18 mouse cellular contexts compared by ENCODE assay signal in genomic region chr2:138283856-138284255, GRCm38 (mm10). TPM values are rescaled to one million over a fixed set of nuclear protein-coding genes. Genes with fewer than 3 reads are reported as not detected.
A peak's percentile ranks its signal among the peaks of the same experiment; 100 is the strongest.
DNase-seq lines count a peak whose midpoint lies in the region; ATAC-seq and TF ChIP-seq lines count a peak whose summit lies in the region.
"Had no signal": no experiment of that assay in that cellular context is flagged by ENCODE, and none has a peak within 500 bp of the region (broad histone marks: within the 10 kb centered on the region; RNA-seq: fewer than 3 reads in every experiment).

No protein-coding gene starts in this region.

- TF ChIP-seq CTCF in liver, postnatal 0 days (IDR thresholded peaks at IDR 0.05; ENCODE audit: low read depth): no peak

- no peak for ATAC-seq in cerebellum, adult (ENCODE audit: insufficient number of reproducible peaks, low FRiP score, low TSS enrichment)
- 0 out of 2 replicates have a peak, but pooled peaks have one; percentile 15 for ATAC-seq in liver, embryonic 13.5 days (ENCODE audit: low read depth)
- ATAC-seq in liver, postnatal 0 days: no peak
- ATAC-seq: forebrain, embryonic 13.5 days; forebrain, embryonic 16.5 days; intestine, postnatal 0 days had no signal

- no peak overlapping the region for H3K4me2 ChIP-seq in liver, embryonic 13.5 days
- no peak overlapping the region for H3K4me2 ChIP-seq in liver, postnatal 0 days (ENCODE audit: low read depth, low read length)
- H3K4me2 ChIP-seq: forebrain, embryonic 13.5 days; heart, embryonic 11.5 days; hindbrain, embryonic 14.5 days had no signal

- H3K4me1 ChIP-seq in liver, embryonic 13.5 days (replicated peaks): peaks cover 3% of the 10 kb centered on the region; the same call in 1 of the 2 replicates
- H3K4me1 ChIP-seq in liver, postnatal 0 days (ENCODE audit: insufficient read depth): no peaks in the 10 kb centered on the region; the same call in none of the 2 replicates

- no peak overlapping the region for H3K9ac ChIP-seq in liver, embryonic 13.5 days
- no peak overlapping the region for H3K9ac ChIP-seq in liver, postnatal 0 days (replicated peaks)
- H3K9ac ChIP-seq: forebrain, embryonic 13.5 days; hindbrain, embryonic 14.5 days had no signal

- TF ChIP-seq EP300 in liver, postnatal 0 days (IDR thresholded peaks at IDR 0.05; ENCODE audit: low read depth): no peak

- peaks cover 12% of the 10 kb centered on the region; the same call in 1 of the 2 replicates for H3K36me3 ChIP-seq in liver, embryonic 13.5 days
- no peaks in the 10 kb centered on the region for H3K36me3 ChIP-seq in liver, postnatal 0 days (replicated peaks; ENCODE audit: insufficient read depth, low read length)

- peak; percentile 35 to 52 for DNase-seq in cerebellum, adult 18-20 months
- DNase-seq in cerebellum, postnatal 4 days (ENCODE audit: low spot score in 2 of 2): no peak
- DNase-seq in cerebellum, adult 9-11 months: peak; percentile 46
- DNase-seq in liver, embryonic 13.5 days: no peak
- no peak for DNase-seq in liver, postnatal 0 days
- peak; percentile 37 to 50 for DNase-seq in cerebellum, postnatal 36 days
- no peak for DNase-seq in T-cell, adult 2 months (ENCODE audit: low spot score)
- DNase-seq: B cell, adult 2 months; gastrocnemius, postnatal 10 days; gastrocnemius, postnatal 36 days had no signal

- no peaks in the 10 kb centered on the region for H3K27me3 ChIP-seq in liver, embryonic 13.5 days
- H3K27me3 ChIP-seq in liver, postnatal 0 days (ENCODE audit: insufficient read depth, low read length): no peaks in the 10 kb centered on the region
- H3K27me3 ChIP-seq: CH12.LX; forebrain, embryonic 13.5 days had no signal

- H3K9me3 ChIP-seq in liver, embryonic 13.5 days (replicated peaks): no peaks in the 10 kb centered on the region
- no peaks in the 10 kb centered on the region for H3K9me3 ChIP-seq in liver, postnatal 0 days (ENCODE audit: low read length)
- H3K9me3 ChIP-seq: forebrain, embryonic 10.5 days; forebrain, embryonic 13.5 days had no signal

- H3K4me3 ChIP-seq in liver, embryonic 13.5 days (replicated peaks): no peak overlapping the region
- no peak overlapping the region for H3K4me3 ChIP-seq in liver, postnatal 0 days (ENCODE audit: low read depth, low read length)
- H3K4me3 ChIP-seq: forebrain, embryonic 10.5 days; forebrain, embryonic 13.5 days had no signal

- H3K27ac ChIP-seq in liver, embryonic 13.5 days: no peak overlapping the region
- no peak overlapping the region for H3K27ac ChIP-seq in liver, postnatal 0 days (ENCODE audit: low read depth)
- H3K27ac ChIP-seq: forebrain, embryonic 10.5 days; forebrain, embryonic 13.5 days; hindbrain, embryonic 14.5 days had no signal

- 90% methylated on average over 15 of the region's 15 CpGs for WGBS in liver, embryonic 13.5 days (ENCODE audit: insufficient replicate concordance)
- WGBS in liver, postnatal 0 days (ENCODE audit: insufficient replicate concordance): 90% methylated on average over 15 of the region's 15 CpGs

RNA-seq across cellular contexts. Expression of gene Btbd3, which starts 27.5 kb away (rescaled TPM):
- polyA plus RNA-seq in liver, embryonic 13.5 days (2015; fragmentation: Nextera tagmentation; extraction: Ambion mirVana): 1.7 and 2.2 TPM in 2 replicates
- 2.0 and 2.2 TPM in 2 replicates for polyA plus RNA-seq in liver, postnatal 0 days (2015; fragmentation: Nextera tagmentation; extraction: Ambion mirVana)

Comparison
In these comparisons a context has a peak if more than half of its experiments do, and no peak if none do; other contexts are left out.
1. DNase-seq: peak in cerebellum, adult 18-20 months (2 of 2), cerebellum, adult 9-11 months (single experiment) and cerebellum, postnatal 36 days (2 of 2); none in cerebellum, postnatal 4 days (0 of 2), liver, embryonic 13.5 days (single experiment), liver, postnatal 0 days (single experiment) and T-cell, adult 2 months (single experiment).